Mouse (Mus musculus) olfactory bulb, adult 2 months (tissue): ENCODE data around the gene Scgb1a1. TPM values are rescaled to one million over a fixed set of nuclear protein-coding genes. Genes with fewer than 3 reads are reported as not detected.
A peak's percentile ranks its signal among the peaks of the same experiment; 100 is the strongest.
"Not testable (repeated sequence)": the region's sequence is repeated elsewhere in the genome, so short reads cannot be mapped to it uniquely, and the experiment has no call there.

Experiments
- H3K27ac ChIP-seq: fragments of 200-500 bp; 2 replicates; pipeline ENCODE4 v1.5.1; 2012; ENCODE audit warnings: low read depth, low read length; ENCODE audit not compliant: insufficient read depth
- H3K4me1 ChIP-seq: fragments of 200-500 bp; 2 replicates; pipeline ENCODE4 v1.6.1; 2012; ENCODE audit warnings: low read length; ENCODE audit not compliant: control insufficient read depth, insufficient read depth
- H3K4me3 ChIP-seq: fragments of 200-500 bp; 2 replicates; pipeline ENCODE4 v1.5.1; 2012; ENCODE audit warnings: mild to moderate bottlenecking, low read depth, low read length, moderate library complexity; ENCODE audit not compliant: insufficient read depth
- CTCF ChIP-seq: fragments of 200-500 bp; IDR thresholded peaks from 2 replicates; pipeline ENCODE4 v1.5.1; 2012; ENCODE audit warnings: low read depth, mild to moderate bottlenecking, low read length, moderate library complexity; ENCODE audit not compliant: insufficient read depth
- POLR2A ChIP-seq: fragments of 200-500 bp; IDR thresholded peaks from 2 replicates; pipeline ENCODE4 v1.6.1; 2012; ENCODE audit warnings: mild to moderate bottlenecking, low read depth, low read length, moderate library complexity; ENCODE audit not compliant: insufficient read depth
- WGBS: fragments of 180-500 bp; shearing (Covaris S2); methylation state at CpG from one replicate; pipeline ENCODE4 v1.1.7; 2018; 5-methylcytosine and 5-hydroxymethylcytosine counted together
- polyA plus RNA-seq: library from polyadenylated mRNA; stranded (reverse); fragments of >200 nt; gene quantifications from 2 replicates; pipeline ENCODE4 v1.2.4, GENCODE M21; 2012; ENCODE audit warnings: low replicate concordance; ENCODE audit not compliant: missing spikeins, insufficient read depth, insufficient read length

Gene Scgb1a1
- not detected in 2 replicates for polyA plus RNA-seq

DNA sequence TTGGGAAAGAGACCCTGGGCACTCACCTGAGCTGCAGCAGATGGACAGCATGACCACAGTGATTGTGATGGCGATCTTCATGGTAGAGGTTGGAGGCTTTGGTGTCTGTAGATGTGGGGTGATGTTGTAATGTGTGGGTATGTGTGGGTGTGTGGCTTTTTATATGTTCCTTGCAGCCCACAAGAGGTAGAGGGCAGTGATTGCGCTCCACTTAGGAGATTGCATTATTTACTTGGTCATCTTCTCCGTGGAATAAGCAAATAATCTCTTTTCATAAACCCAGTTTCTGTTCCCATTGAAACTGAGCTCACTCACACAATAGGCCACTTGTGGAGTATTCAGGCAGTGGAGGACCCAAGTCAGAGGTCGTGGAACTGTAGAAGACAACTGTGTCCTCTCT is at the start of gene Scgb1a1:
Gene Scgb1a1, minus strand, starts transcription at position 138 of the 400 bp plus-strand sequence.
- 87% methylated on average over 4 of the region's 4 CpGs for WGBS
- no peak within 1 kb of the TSS for H3K27ac ChIP-seq
- no peaks in the 10 kb centered on the region for H3K4me1 ChIP-seq
- H3K4me3 ChIP-seq = no peak within 1 kb of the TSS
- TF ChIP-seq CTCF (no peak), POLR2A (no peak)

DNA sequence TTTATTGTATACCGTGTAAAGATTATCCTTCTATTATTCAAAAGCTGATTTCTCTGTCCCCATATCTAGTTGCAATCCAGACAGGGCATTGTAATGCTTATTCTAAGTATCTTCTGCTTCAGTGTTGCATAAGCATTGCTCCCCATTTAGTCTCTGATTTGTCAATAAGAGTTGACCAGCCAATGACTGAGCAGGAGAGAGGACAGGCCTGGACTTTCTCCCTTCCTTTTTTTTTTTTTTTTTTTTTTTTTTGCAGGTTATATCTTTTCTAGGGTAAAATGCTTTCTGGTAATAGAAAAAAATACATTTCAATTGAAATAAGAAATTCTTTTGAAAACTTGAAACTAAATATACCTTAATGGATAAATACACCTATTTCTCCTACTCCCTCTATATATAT is 49.4 kb upstream of the Scgb1a1 start:
- WGBS = 96% methylated on average over 1 of the region's 1 CpGs
- H3K4me1 ChIP-seq = 0 out of 2 replicates have a peak, but pooled peaks cover 2% of the 10 kb centered on the region
- no peak overlapping the region for H3K4me3 ChIP-seq
- H3K27ac ChIP-seq = no peak overlapping the region
- no peak for TF ChIP-seq POLR2A
- no peak for TF ChIP-seq CTCF

DNA sequence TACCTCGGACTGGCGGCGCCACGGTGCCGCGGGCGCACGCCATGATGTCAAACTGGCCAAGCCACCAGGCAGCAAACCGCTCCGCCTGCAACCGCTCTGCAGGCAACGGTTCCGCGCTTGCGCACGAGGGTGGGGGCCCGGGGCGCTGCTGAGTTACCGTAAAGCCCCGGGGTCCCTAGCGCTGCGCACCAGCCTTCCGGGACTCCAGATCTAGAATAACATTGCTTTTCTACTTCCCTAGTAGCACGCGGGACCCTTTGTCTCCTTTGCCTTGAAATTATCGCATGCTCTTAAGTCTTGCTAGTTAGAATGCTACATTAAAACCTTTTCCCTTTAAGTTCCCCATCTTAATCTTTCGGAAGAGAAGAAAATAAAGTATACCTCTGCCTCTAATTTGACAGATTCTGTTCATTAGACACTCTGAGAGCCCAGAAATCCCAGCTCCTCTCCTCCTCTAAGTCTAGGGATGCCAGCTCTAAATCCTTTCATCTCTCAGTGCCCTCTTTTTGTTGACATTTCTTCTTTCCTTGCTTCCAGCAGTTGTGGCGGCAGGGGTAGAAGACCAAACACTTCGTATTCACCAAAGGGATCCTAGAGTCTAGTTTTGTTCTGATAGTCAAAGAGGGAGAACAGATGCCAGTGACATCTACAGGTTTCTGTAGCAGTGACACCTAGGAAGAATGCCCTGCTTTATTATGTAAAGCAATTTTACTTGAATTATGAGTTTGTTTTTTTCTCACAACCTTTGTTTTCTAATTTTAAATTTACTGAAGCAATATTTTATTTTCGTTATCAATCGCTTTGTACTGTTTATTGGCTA is 48.0 kb upstream of the Scgb1a1 start, which contains the start of gene Asrgl1:
Gene Asrgl1, minus strand, starts transcription at position 125 of the 820 bp plus-strand sequence.
- Histone ChIP-seq H3K4me1 (0 out of 2 replicates have a peak, but pooled peaks cover 2% of the 10 kb centered on the region), H3K4me3 (peak within 1 kb of the TSS; percentile 69), H3K27ac (peak within 1 kb of the TSS; percentile 54)
- WGBS = 7% methylated on average over 31 of the region's 31 CpGs
- TF ChIP-seq CTCF (no peak), POLR2A (peak; percentile 91)

DNA sequence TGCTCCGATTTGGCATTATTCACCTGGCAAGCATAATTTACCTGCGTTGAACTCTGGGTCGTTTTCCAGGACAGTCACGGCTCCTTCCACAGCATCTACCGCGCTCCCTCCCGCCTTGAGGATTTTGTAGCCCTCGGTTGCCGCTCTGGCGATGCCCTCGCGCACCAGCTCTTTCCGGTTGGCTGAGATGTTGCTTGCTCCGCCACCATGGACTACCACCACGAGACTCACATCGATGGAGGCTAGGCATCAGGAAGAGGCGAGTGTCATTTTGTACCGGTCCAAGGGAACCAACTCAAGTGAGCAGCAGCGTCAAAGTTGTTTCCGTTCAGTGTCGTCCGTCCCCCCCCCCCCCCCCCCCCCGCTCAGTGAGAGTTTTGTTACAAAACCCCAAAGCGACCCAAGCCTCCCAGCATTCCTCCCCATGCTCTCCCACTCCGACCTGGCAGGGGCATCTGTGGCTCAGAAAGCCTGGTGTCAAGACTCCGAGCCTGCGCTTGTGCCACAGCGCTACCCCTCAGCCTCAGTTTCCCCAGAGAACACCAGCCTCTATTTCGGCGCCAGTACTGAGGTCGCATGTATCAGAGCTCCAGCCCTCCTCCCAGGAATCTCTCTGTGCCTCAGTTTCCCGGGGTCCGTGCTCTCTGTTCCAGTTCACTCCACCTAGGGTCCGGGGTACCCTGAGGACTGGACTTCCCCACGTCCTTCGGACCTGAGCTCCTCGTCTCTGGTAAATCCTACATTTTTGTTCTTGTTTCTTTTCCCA is 47.2 kb upstream of the Scgb1a1 start:
- 0 out of 2 replicates have a peak, but pooled peaks cover 2% of the 10 kb centered on the region for H3K4me1 ChIP-seq
- peak overlapping the region; percentile 69 for H3K4me3 ChIP-seq
- WGBS = under 1% methylated on average over 36 of the region's 37 CpGs
- TF ChIP-seq POLR2A (no peak), CTCF (no peak)
- peak overlapping the region; percentile 54 for H3K27ac ChIP-seq

DNA sequence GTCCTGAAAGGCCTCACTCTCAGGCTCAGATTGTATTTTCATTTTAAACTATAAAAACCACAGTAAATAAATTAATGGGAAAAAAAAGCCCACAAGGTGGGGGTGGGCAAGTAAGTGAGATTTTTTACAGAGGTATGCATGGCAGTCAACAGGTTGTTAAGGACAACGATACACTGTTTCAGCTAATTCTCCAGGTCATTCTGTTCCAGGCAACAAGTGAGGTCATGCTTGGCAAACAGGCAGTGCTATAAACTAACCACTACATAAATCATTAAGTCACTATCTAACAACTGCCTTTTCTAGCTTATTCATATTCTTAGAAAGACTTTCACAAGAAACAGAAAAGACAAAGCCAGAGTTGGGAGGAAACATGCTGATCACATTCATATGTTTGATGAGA is 42.2 kb upstream of the Scgb1a1 start:
- TF ChIP-seq CTCF (no peak), POLR2A (no peak)
- Histone ChIP-seq H3K4me3 (no peak overlapping the region), H3K4me1 (0 out of 2 replicates have a peak, but pooled peaks cover 2% of the 10 kb centered on the region), H3K27ac (no peak overlapping the region)
- 57% methylated on average over 1 of the region's 1 CpGs for WGBS

DNA sequence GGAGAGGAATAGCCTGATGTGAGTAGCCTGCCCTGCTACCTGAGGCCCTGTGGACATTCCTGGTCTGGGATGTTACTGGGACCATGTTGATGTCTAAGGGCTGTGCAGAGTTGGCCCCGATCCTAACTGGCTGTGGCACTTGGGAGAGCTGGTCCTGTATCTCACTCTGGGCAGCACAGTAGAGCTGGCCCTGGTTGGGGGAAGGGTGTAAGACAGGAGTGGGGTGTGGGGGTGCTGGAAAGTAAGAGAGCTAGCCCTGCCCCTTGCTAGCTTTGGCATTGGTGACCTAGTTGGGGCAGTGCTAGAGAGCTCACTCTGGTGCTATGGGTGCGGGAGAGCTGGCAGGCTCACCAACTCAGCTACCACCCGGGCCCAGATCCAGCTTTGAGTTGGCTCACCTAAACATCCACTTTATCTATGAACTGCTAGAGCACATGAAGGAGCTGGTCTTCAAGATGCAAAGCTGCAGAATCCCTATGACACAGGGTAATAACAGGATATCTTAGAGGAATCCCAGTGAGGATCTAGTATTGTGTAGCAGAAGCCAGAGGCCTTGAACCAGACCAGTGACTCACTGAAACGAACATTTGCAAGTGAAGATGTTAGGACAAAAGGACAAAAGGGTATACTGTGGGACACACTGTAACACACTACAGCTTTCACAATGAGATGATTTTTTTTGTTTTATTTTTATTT is 40.9 kb upstream of the Scgb1a1 start:
- TF ChIP-seq CTCF = no peak
- no peak for TF ChIP-seq POLR2A
- Histone ChIP-seq H3K4me3 (no peak overlapping the region), H3K4me1 (0 out of 2 replicates have a peak, but pooled peaks cover 2% of the 10 kb centered on the region), H3K27ac (no peak overlapping the region)
- 75% methylated on average over 4 of the region's 4 CpGs for WGBS

DNA sequence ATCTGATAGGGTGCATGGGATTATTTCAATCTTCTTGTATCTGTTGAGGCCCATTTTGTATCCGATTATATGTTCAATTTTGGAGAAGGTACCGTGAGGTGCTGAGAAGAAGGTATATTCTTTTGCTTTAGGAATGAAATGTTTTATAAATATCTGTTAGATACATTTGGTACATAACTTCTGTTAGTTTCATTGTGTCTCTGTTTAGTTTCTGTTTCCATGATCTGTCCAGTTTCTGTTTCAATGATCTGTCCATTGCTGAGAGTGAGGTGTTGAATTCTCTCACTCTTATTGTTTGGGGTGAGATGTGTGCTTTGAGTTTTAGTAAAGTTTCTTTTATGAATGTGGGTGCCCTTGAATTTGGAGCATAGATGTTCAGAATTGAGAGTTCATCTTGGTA is 36.2 kb upstream of the Scgb1a1 start:
- WGBS = 98% methylated on average over 2 of the region's 2 CpGs
- not testable (repeated sequence) for H3K4me1 ChIP-seq, H3K27ac ChIP-seq

DNA sequence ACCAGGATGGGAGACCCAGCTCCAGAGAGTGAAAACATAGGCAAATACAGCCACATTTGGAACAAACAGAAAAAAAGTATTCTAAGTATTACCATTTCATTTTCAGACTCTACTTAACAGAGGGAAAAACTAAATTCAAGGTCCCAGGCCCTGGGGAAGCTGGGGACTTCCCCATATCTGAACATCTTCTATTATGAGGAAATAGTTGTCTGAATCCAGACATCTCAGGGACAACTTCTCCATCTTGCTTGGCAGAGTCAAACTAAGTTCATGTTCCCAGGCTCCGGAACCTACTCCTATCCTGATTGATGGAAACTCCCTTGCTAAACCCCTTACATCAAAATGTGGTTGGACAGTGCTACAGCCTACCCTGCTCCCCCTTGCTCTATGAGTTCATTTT is 34.6 kb upstream of the Scgb1a1 start:
- 83% methylated on average over 1 of the region's 1 CpGs for WGBS
- TF ChIP-seq POLR2A (no peak), CTCF (no peak)

More for the DNA sequence above, 36.2 kb upstream of the Scgb1a1 start:
- H3K4me3 ChIP-seq = not testable (repeated sequence)

More for the DNA sequence above, 34.6 kb upstream of the Scgb1a1 start:
- Histone ChIP-seq H3K27ac (no peak overlapping the region), H3K4me1 (no peaks in the 10 kb centered on the region; the same call in 1 of the 2 replicates), H3K4me3 (no peak overlapping the region)
